Mouse (Mus musculus): ENCODE measurements at regions not wholly inside any gene's neighbourhood (a gene's known extent, or its start where the extent isn't known, plus 50 kb on each side); places are given as distances from the start of the nearest gene placed in this dataset.

DNA sequence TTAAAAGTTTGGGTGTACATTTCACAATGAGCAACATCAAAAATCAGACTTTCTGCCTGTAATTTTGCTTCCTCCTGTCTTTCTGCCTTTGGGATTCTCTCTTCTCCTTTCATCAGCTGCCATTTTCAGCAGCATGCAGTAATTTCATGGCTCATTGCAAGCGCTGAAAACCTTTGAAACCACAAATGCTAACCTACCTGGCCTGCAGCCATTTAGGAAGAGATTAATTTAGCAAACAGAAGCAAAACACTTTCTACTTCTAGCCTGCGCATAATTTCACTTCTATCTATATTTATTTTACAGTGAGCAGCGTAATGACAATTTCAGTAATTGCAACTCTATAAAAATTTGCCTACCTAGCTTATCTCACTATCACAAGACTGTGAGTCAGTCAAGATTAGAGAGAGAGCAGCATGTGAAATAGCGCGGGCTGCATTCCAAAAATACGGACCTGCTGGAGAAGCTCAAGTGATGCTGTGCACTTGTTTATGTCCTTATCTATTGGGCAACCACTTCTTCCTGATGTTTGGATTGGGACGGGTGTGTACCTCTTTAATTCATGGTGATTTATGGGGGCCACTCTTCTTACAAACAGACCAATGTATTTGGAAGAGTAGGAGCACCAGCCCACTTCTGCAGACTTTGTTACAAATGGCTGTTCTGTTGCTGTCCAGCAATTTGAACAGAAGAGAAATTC, 341.6 kb downstream of the 9330182O14Rik start:
- TF ChIP-seq POLR2A (IDR thresholded peaks at IDR 0.05; ENCODE audit: extremely low read depth, insufficient read depth, low read length) (no peak), CTCF (IDR thresholded peaks at IDR 0.05; ENCODE audit: extremely low read depth, insufficient read depth, low read length) (no peak)
